Mouse (Mus musculus) stomach, postnatal 0 days (tissue): ENCODE data around the gene Cers5. TPM values are rescaled to one million over a fixed set of nuclear protein-coding genes. Genes with fewer than 3 reads are reported as not detected.

ENCODE experiments used
- ATAC-seq: fragments of 200-750 bp; cut with Nextera tagmentation; 2 replicates; pipeline ENCODE4 v1.8.0; 2017; ENCODE audit not compliant: low FRiP score, low TSS enrichment
- DNase-seq: peaks from one replicate; pipeline ENCODE4 v3.0.0-alpha.2; 2016; ENCODE audit warnings: low spot score
- H3K27ac ChIP-seq: fragments of 300-500 bp; sonication (generic); replicated peaks from 2 replicates; pipeline ENCODE4 v1.5.1; 2014; ENCODE audit warnings: mild to moderate bottlenecking, control low read depth
- H3K27me3 ChIP-seq: fragments of 300-500 bp; sonication (generic); 2 replicates; pipeline ENCODE4 v1.6.1; 2014; ENCODE audit warnings: low read length; ENCODE audit not compliant: control insufficient read depth, insufficient read depth
- H3K36me3 ChIP-seq: fragments of 300-500 bp; sonication (generic); 2 replicates; pipeline ENCODE4 v1.6.1; 2014; ENCODE audit warnings: low read length, mixed read lengths; ENCODE audit not compliant: control insufficient read depth, insufficient read depth
- H3K4me1 ChIP-seq: fragments of 300-500 bp; sonication (generic); replicated peaks from 2 replicates; pipeline ENCODE4 v1.6.1; 2014; ENCODE audit warnings: antibody characterized with exemption; ENCODE audit not compliant: control insufficient read depth, insufficient read depth
- H3K4me2 ChIP-seq: fragments of 300-500 bp; sonication (generic); replicated peaks from 2 replicates; pipeline ENCODE4 v1.6.1; 2014; ENCODE audit warnings: low read depth, mild to moderate bottlenecking, control low read depth, moderate library complexity
- H3K4me3 ChIP-seq: fragments of 300-500 bp; sonication (generic); 2 replicates; pipeline ENCODE4 v1.5.1; 2014; ENCODE audit warnings: low read depth, low read length, control low read depth
- H3K9ac ChIP-seq: fragments of 300-500 bp; sonication (generic); 2 replicates; pipeline ENCODE4 v1.6.1; 2014; ENCODE audit warnings: mild to moderate bottlenecking, low read length, control low read depth, mixed read lengths
- H3K9me3 ChIP-seq: fragments of 300-500 bp; sonication (generic); 2 replicates; pipeline ENCODE4 v1.6.1; 2016; ENCODE audit warnings: low read length; ENCODE audit not compliant: control insufficient read depth
- CTCF ChIP-seq: IDR thresholded peaks from 2 replicates; pipeline ENCODE4 v1.5.1; 2016; ENCODE audit warnings: antibody characterized with exemption, low read depth, mild to moderate bottlenecking, moderate library complexity
- EP300 ChIP-seq: optimal IDR thresholded peaks from 2 replicates; pipeline ENCODE3; 2016; ENCODE audit warnings: antibody characterized with exemption
- WGBS: fragments of 180-500 bp; shearing (Covaris S2); extraction: QIAGEN DNeasy Blood & Tissue Kit; methylation state at CpG from one replicate; pipeline ENCODE4 v1.1.7; 2014; 5-methylcytosine and 5-hydroxymethylcytosine counted together
- polyA plus RNA-seq: library from polyadenylated mRNA; unstranded; fragments of >200 nt; fragmentation: Nextera tagmentation; extraction: Ambion mirVana; gene quantifications from 2 replicates; pipeline ENCODE4 v1.2.1, GENCODE M21; 2015

Gene Cers5
- polyA plus RNA-seq, 1 experiment from 2014 or later, result 32.2 TPM

DNA sequence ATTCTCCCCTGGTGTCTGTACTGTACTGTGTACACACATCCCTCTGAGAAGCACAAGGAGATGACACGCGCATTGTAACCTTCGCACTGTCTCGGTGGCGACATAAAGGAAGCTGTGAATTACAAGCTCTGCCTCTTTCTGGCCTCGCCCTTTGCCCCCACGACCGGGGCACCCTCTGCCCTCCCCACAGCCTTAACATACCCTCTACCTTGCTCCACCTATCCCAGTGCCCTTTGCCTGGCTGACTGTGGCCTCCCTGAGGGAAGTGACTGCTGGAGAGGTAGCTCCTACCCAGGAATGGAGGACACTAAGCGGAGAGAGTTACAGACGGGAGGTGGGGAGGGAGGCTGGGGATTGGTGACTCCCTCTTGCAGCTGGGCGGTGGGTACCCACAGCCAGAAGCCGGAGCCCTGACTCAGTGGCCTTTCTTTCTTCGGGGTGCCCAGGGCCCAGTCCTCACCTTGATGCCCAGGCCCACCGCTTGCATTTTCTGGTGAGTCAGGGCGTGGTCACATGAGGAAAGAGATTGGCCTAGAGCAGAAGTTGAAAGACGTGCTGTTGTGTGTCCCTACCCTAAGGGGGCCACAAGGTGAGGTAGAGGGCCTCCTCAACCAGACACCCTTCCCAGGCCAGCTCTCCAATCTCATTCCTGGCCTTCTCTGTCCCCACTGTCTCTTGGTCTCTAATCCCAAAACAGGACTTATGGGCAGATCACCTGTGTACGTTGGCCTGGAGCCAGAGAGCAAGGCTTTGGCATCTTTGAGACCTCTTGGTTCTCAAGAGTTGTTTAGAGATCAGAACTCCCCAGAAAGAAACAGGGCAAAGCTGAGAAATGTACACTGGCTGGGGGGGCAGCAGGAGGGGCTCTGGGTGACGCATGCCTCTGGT is 72.2 kb downstream of the Cers5 start:
- H3K4me1 ChIP-seq, result no peaks in the 10 kb centered on the region
- 80% methylated on average over 18 of the region's 18 CpGs for WGBS
- H3K9me3 ChIP-seq, result no peaks in the 10 kb centered on the region
- no peak for TF ChIP-seq CTCF
- no peak for TF ChIP-seq EP300
- no peak overlapping the region for H3K9ac ChIP-seq
- H3K27me3 ChIP-seq, result no peaks in the 10 kb centered on the region
- no peak overlapping the region for H3K4me3 ChIP-seq
- DNase-seq, result no peak
- ATAC-seq, result no peak
- no peak overlapping the region for H3K4me2 ChIP-seq
- no peak overlapping the region for H3K27ac ChIP-seq
- H3K36me3 ChIP-seq, result no peaks in the 10 kb centered on the region

DNA sequence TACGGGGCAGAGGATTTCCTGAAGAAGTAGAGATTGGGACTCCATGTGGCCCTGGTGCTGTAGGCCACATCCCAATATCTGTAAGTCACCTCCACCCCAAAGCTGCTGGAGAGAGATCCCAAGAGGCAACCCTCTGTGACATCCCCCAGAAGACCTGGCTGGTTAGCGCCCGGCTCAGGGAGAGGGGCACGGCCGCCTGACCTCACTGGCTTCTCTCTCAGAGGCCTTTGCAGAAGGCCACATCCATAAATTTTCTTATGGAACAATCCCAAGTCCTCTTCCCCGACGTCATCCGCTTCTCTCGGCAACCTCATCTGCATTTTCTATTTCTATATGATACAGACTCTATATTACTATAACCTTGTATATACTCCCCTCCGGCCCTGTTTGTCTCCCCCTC is 73.0 kb downstream of the Cers5 start:
- ATAC-seq (no peak), DNase-seq (no peak)
- Histone ChIP-seq H3K36me3 (no peaks in the 10 kb centered on the region), H3K27ac (no peak overlapping the region), H3K4me3 (no peak overlapping the region), H3K4me1 (no peaks in the 10 kb centered on the region), H3K4me2 (no peak overlapping the region), H3K9me3 (no peaks in the 10 kb centered on the region), H3K9ac (no peak overlapping the region), H3K27me3 (no peaks in the 10 kb centered on the region)
- WGBS, result 85% methylated on average over 10 of the region's 10 CpGs
- TF ChIP-seq CTCF (no peak), EP300 (no peak)

GRCm38 (mm10) chr15:99698533-99699085 is 74.1 kb downstream of the Cers5 start:
- Histone ChIP-seq H3K27me3 (no peaks in the 10 kb centered on the region), H3K4me2 (no peak overlapping the region), H3K9ac (no peak overlapping the region), H3K36me3 (no peaks in the 10 kb centered on the region), H3K4me3 (no peak overlapping the region), H3K27ac (no peak overlapping the region), H3K4me1 (no peaks in the 10 kb centered on the region), H3K9me3 (no peaks in the 10 kb centered on the region)
- DNase-seq, result no peak
- WGBS, result 32% methylated on average over 20 of the region's 20 CpGs
- no peak for ATAC-seq
- no peak for TF ChIP-seq EP300
- TF ChIP-seq CTCF, result no peak

GRCm38 (mm10) chr15:99697309-99697708 is 75.4 kb downstream of the Cers5 start:
- Histone ChIP-seq H3K4me3 (no peak overlapping the region), H3K9ac (no peak overlapping the region), H3K4me2 (no peak overlapping the region), H3K4me1 (no peaks in the 10 kb centered on the region), H3K36me3 (no peaks in the 10 kb centered on the region), H3K27me3 (no peaks in the 10 kb centered on the region), H3K9me3 (no peaks in the 10 kb centered on the region), H3K27ac (no peak overlapping the region)
- TF ChIP-seq EP300 (no peak), CTCF (no peak)
- ATAC-seq, result no peak
- WGBS, result 14% methylated on average over 2 of the region's 2 CpGs
- peak; percentile 40 for DNase-seq

GRCm38 (mm10) chr15:99691976-99692375 is 80.7 kb downstream of the Cers5 start:
- H3K27ac ChIP-seq, result no peak overlapping the region
- no peaks in the 10 kb centered on the region for H3K36me3 ChIP-seq
- no peaks in the 10 kb centered on the region for H3K9me3 ChIP-seq
- DNase-seq (no peak), ATAC-seq (no peak)
- no peak overlapping the region for H3K4me2 ChIP-seq
- WGBS, result 34% methylated on average over 9 of the region's 9 CpGs
- H3K27me3 ChIP-seq, result no peaks in the 10 kb centered on the region
- no peak overlapping the region for H3K9ac ChIP-seq
- H3K4me1 ChIP-seq, result no peaks in the 10 kb centered on the region
- no peak for TF ChIP-seq CTCF
- no peak for TF ChIP-seq EP300
- no peak overlapping the region for H3K4me3 ChIP-seq

- Histone ChIP-seq H3K4me2 (no peak overlapping the region), H3K36me3 (no peaks in the 10 kb centered on the region), H3K9me3 (no peaks in the 10 kb centered on the region), H3K4me3 (no peak overlapping the region), H3K4me1 (no peaks in the 10 kb centered on the region), H3K27ac (no peak overlapping the region), H3K27me3 (no peaks in the 10 kb centered on the region), H3K9ac (no peak overlapping the region)
- 20% methylated on average over 4 of the region's 4 CpGs for WGBS
- no peak for TF ChIP-seq EP300
- no peak for TF ChIP-seq CTCF
- ATAC-seq (no peak), DNase-seq (no peak)
These were observed 81.8 kb downstream of the Cers5 start for GRCm38 (mm10) chr15:99690924-99691323.
